Mouse (Mus musculus) limb, embryonic 11.5 days (tissue): ENCODE results near the gene Trabd. TPM values are rescaled to one million over a fixed set of nuclear protein-coding genes. Genes with fewer than 3 reads are reported as not detected.
A peak's percentile ranks its signal among the peaks of the same experiment; 100 is the strongest.

ENCODE experiments used
- ATAC-seq: fragments of 200-750 bp; cut with Nextera tagmentation; 2 replicates; pipeline ENCODE4 v1.8.0; 2017; ENCODE audit warnings: low read depth; ENCODE audit not compliant: insufficient number of reproducible peaks, low FRiP score, low TSS enrichment
- DNase-seq: peaks from one replicate; pipeline ENCODE4 v3.0.0-alpha.2; 2015; ENCODE audit warnings: low spot score
- H3K27ac ChIP-seq: fragments of 300-500 bp; sonication (generic); replicated peaks from 2 replicates; pipeline ENCODE4 v1.5.1; 2014; ENCODE audit warnings: low read depth, mild to moderate bottlenecking, low read length
- H3K27me3 ChIP-seq: fragments of 300-500 bp; sonication (generic); 2 replicates; pipeline ENCODE4 v1.6.1; 2014; ENCODE audit warnings: mild to moderate bottlenecking, low read length, mixed read lengths; ENCODE audit not compliant: control insufficient read depth, insufficient read depth
- H3K36me3 ChIP-seq: fragments of 300-500 bp; sonication (generic); 2 replicates; pipeline ENCODE4 v1.6.1; 2014; ENCODE audit warnings: mild to moderate bottlenecking, low read length, moderate library complexity, mixed read lengths; ENCODE audit not compliant: control insufficient read depth, insufficient read depth
- H3K4me1 ChIP-seq: fragments of 300-500 bp; sonication (generic); 2 replicates; pipeline ENCODE4 v1.6.1; 2014; ENCODE audit warnings: low read length, mixed read lengths; ENCODE audit not compliant: control insufficient read depth, insufficient read depth
- H3K4me2 ChIP-seq: fragments of 300-500 bp; sonication (generic); 2 replicates; pipeline ENCODE4 v1.6.1; 2014; ENCODE audit warnings: low read depth, mild to moderate bottlenecking, moderate library complexity; ENCODE audit not compliant: severe bottlenecking
- H3K4me3 ChIP-seq: fragments of 300-500 bp; sonication (generic); 2 replicates; pipeline ENCODE4 v1.5.1; 2014; ENCODE audit warnings: low read depth, low read length
- H3K9ac ChIP-seq: fragments of 300-500 bp; sonication (generic); 2 replicates; pipeline ENCODE4 v1.6.1; 2014; ENCODE audit warnings: mild to moderate bottlenecking, low read length
- H3K9me3 ChIP-seq: fragments of 300-500 bp; sonication (generic); 2 replicates; pipeline ENCODE4 v1.6.1; 2016; ENCODE audit warnings: low read length; ENCODE audit not compliant: control insufficient read depth
- WGBS: fragments of 180-500 bp; shearing (Covaris S2); extraction: QIAGEN DNeasy Blood & Tissue Kit; methylation state at CpG from one replicate; pipeline ENCODE4 v1.1.7; 2014; 5-methylcytosine and 5-hydroxymethylcytosine counted together
- polyA plus RNA-seq: library from polyadenylated mRNA; unstranded; fragments of >200 nt; fragmentation: Nextera tagmentation; extraction: Ambion mirVana; gene quantifications from 2 replicates; pipeline ENCODE4 v1.2.1, GENCODE M21; 2014

Gene Trabd
- polyA plus RNA-seq, 1 experiment from 2014 or later: 49.0 TPM

DNA sequence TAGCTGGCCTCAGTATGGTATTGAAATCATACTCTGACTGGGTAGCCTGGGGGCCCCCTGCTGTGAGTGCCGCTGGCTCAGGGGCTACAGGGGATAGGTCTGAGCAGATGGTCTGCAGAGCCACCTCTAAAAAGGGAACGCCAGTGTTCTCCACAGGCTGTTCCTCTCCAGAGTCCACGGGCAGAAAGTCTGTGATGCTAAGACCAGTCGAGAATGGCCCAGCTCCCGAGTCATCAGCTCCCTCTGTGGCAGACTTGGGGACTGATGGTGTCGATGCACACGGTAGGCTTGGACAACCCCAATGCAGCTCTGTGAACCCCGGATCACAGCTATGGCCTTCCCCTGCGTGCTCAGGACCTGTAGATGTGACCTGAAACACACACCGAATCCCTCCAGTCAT is 29.0 kb downstream of the Trabd start:
- Histone ChIP-seq H3K9me3 (no peaks in the 10 kb centered on the region), H3K4me3 (no peak overlapping the region), H3K36me3 (peaks cover 47% of the 10 kb centered on the region), H3K27ac (no peak overlapping the region), H3K27me3 (no peaks in the 10 kb centered on the region), H3K4me1 (no peaks in the 10 kb centered on the region), H3K9ac (no peak overlapping the region), H3K4me2 (no peak overlapping the region)
- WGBS: 89% methylated on average over 10 of the region's 10 CpGs
- no peak for ATAC-seq
- no peak for DNase-seq

DNA sequence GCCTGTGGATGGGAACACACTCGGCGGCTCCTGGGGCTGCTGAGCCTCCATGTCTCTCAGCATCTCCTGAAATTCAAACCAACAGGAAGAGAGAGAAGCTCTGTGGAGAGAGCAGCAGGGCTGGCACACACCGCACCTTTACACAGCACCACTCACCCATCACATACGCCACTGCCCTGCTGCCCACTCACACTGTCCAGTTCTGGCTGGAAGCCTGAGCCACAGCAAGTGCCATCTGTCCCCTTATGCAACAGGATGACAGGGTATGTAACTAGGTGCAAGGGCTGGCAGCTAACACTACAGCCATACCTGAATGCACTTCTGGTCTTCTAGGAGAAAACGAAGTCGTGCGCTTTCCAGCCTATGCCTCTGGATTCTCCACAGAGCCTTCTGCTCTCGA is 29.5 kb downstream of the Trabd start:
- WGBS: 96% methylated on average over 8 of the region's 8 CpGs
- H3K36me3 ChIP-seq: peaks cover 45% of the 10 kb centered on the region

DNA sequence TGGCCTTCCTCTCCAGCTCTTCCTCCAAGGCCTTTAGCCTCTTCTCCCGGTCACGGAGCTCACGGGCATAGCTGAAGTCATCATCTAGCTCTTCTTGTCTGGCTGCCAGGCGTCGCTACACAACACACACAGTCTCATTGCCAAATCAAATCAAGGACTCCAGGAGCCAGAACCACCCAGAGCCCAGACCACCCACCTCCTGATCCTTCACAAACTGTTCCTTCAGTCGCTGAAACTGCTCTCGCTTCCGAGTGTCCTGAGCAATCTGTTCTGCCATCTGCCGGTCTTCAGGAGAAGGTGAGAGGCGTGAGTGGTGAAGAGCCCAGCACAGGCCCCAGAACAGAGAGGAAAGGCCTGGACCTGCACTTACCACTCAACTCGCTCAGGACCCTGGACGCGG is 31.1 kb downstream of the Trabd start:
- Histone ChIP-seq H3K36me3 (peaks cover 38% of the 10 kb centered on the region), H3K27me3 (no peaks in the 10 kb centered on the region), H3K27ac (no peak overlapping the region), H3K4me1 (no peaks in the 10 kb centered on the region), H3K4me2 (no peak overlapping the region), H3K4me3 (no peak overlapping the region), H3K9me3 (no peaks in the 10 kb centered on the region), H3K9ac (no peak overlapping the region)
- DNase-seq: no peak
- no peak for ATAC-seq
- WGBS: 87% methylated on average over 13 of the region's 13 CpGs

More for the DNA sequence above, 29.5 kb downstream of the Trabd start:
- Histone ChIP-seq H3K9me3 (no peaks in the 10 kb centered on the region), H3K4me3 (no peak overlapping the region), H3K4me1 (no peaks in the 10 kb centered on the region), H3K4me2 (no peak overlapping the region), H3K27me3 (no peaks in the 10 kb centered on the region), H3K9ac (no peak overlapping the region), H3K27ac (no peak overlapping the region)
- DNase-seq (no peak), ATAC-seq (no peak)

DNA sequence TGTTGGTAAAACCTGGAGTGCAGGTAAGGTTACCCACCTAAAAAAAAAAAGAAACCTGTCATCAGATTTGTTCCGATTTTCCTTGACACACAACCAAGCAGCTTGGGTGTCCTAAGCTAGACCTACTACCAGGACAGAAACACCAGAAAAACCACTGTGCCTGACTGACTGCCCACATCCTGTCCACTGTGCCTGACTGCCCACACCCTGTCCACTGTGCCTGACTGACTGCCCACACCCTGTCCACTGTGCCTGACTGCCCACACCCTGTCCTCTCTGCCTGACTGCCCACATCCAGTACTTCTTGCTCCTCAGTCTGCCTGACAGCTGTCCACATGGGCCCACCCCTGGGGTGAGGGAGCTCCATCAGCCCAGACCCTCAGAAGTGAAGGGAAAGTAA is 32.1 kb downstream of the Trabd start:
- no peak overlapping the region for H3K27ac ChIP-seq
- DNase-seq (no peak), ATAC-seq (no peak)
- WGBS: 93% methylated on average over 1 of the region's 1 CpGs
- H3K4me2 ChIP-seq: no peak overlapping the region
- no peaks in the 10 kb centered on the region for H3K4me1 ChIP-seq
- no peaks in the 10 kb centered on the region for H3K9me3 ChIP-seq
- H3K9ac ChIP-seq: no peak overlapping the region
- H3K4me3 ChIP-seq: no peak overlapping the region
- H3K36me3 ChIP-seq: peaks cover 31% of the 10 kb centered on the region
- H3K27me3 ChIP-seq: no peaks in the 10 kb centered on the region

DNA sequence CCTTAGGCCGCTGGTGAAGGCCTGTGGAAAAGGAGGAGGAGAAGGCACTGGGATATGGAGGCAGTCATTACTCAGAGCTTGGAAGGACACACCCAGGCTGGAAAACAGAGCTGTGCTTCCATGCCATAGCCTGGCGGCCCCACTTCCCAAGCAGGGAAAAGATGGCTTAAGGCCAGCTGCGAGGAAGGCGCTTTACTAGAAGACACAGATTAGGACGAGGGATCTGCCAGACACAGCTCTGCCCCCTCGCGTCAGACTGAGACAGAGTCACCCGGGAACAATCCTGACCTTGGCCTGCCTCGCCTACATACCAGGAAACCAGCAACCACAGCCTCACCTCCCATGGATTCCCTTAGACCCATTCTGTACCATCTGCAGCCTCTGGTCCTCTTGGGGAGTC is 35.2 kb downstream of the Trabd start:
- Histone ChIP-seq H3K9me3 (no peaks in the 10 kb centered on the region), H3K4me2 (no peak overlapping the region), H3K27me3 (no peaks in the 10 kb centered on the region), H3K36me3 (peaks cover 16% of the 10 kb centered on the region), H3K4me3 (no peak overlapping the region), H3K9ac (no peak overlapping the region), H3K27ac (no peak overlapping the region), H3K4me1 (no peaks in the 10 kb centered on the region)
- DNase-seq (no peak), ATAC-seq (no peak)
- 76% methylated on average over 9 of the region's 9 CpGs for WGBS

DNA sequence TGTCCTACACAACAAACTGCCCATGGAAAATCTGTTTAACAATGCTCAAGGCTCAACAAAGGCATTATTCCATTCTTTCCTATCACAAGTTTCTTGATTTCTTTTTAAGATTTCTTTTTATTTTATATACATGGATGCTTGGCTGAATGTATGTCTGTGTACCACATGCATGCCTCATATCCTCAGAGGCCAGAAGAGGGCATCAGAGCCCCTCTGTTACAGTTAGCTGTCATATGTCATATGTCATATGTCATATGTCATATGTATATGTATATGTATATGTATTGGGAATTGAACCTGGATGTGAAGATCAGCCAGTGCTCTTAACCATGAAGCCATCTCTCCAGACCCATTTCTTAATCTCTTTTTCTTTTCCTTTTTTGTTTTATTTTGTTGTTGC is 43.1 kb downstream of the Trabd start:
- Histone ChIP-seq H3K27me3 (no peaks in the 10 kb centered on the region), H3K9me3 (no peaks in the 10 kb centered on the region)

DNA sequence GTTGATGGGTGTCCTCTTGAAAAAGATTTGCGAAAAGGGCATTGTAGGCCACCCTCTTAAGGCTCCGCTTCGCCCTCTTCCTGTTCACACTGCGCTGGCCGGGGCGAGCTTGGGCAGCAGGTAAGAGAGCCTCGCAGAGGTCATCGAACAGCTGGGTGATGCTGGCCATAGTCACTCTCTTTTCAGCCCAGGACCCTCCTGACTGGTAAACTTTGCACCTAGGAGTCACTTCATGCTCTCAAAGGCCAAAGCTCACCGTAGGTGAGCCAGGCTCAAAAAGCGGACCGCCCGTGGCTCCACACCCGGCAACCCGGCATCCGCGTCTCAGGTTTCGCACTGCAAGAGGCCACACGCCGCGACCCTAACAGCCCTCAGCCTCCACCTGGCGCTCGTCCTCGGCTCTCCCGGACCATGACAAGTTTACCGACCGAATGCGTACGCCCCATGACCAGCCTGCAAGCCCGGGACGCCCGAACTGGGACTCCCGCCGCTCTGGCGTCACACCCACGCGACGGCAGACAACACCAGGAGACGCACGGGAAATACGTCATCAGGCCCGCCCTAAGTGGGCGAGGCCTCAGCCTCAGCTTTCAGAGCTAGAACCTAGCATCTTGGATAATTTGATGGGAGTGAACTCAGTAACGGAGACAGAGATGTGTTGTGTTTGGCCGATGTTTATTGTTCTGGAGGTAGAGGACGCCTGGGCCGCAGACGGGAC is 47.9 kb downstream of the Trabd start, which contains the start of gene Tubgcp6:
Tubgcp6 (minus strand) TSS at position 464 of the 718 bp plus-strand sequence.
- ATAC-seq (peak; percentile 71), DNase-seq (peak; percentile 97)
- WGBS: under 1% methylated on average over 47 of the region's 47 CpGs
- peaks cover 20% of the 10 kb centered on the region for H3K4me1 ChIP-seq
- no peaks in the 10 kb centered on the region for H3K27me3 ChIP-seq
- no peaks in the 10 kb centered on the region for H3K9me3 ChIP-seq
- H3K27ac ChIP-seq: no peak within 1 kb of the TSS; the same call in 1 of the 2 replicates
- H3K4me3 ChIP-seq: peak within 1 kb of the TSS; percentile 89
- peaks cover 2% of the 10 kb centered on the region for H3K36me3 ChIP-seq
- peak within 1 kb of the TSS; percentile 82 for H3K9ac ChIP-seq
- peak within 1 kb of the TSS; percentile 88 for H3K4me2 ChIP-seq

More for the DNA sequence above, 43.1 kb downstream of the Trabd start:
- no peak overlapping the region for H3K4me3 ChIP-seq
- H3K36me3 ChIP-seq: peaks cover 11% of the 10 kb centered on the region
- peaks cover 13% of the 10 kb centered on the region for H3K4me1 ChIP-seq
- H3K27ac ChIP-seq: no peak overlapping the region
- DNase-seq: no peak
- no peak for ATAC-seq
- no peak overlapping the region for H3K9ac ChIP-seq
- H3K4me2 ChIP-seq: no peak overlapping the region

DNA sequence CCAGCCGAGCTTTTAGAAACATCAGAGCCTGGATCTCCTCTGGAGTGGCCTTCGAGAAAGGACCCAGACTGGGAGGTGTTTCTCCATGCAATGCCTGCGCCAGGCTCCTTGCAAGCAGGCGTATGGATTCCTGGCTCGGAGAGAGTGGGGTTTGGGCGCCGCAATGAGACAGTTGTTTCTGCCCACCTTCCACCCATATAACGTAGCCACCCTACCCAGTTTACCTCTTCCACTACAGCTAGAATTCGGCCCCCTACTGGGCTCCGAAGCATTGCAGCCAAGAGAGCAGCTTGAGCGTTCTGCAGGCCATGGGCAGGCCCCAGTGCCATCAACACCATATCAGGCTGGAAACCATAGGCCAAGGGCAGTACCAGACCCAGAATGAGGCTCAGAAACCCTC is 48.7 kb downstream of the Trabd start:
- DNase-seq: peak; percentile 55
- Histone ChIP-seq H3K27me3 (no peaks in the 10 kb centered on the region), H3K4me1 (peaks cover 24% of the 10 kb centered on the region), H3K4me2 (peak overlapping the region; percentile 88), H3K36me3 (peaks cover 2% of the 10 kb centered on the region; the same call in 1 of the 2 replicates), H3K27ac (no peak overlapping the region; the same call in 1 of the 2 replicates), H3K9ac (peak overlapping the region; percentile 82), H3K9me3 (no peaks in the 10 kb centered on the region), H3K4me3 (peak overlapping the region; percentile 89)
- WGBS: 28% methylated on average over 11 of the region's 11 CpGs
- no peak for ATAC-seq
